Mouse (Mus musculus) testis, adult 2 months (tissue): ENCODE data around the gene Smpdl3b. TPM values are rescaled to one million over a fixed set of nuclear protein-coding genes. Genes with fewer than 3 reads are reported as not detected.

ENCODE experiments used
- H3K27ac ChIP-seq: fragments of 200-500 bp; 2 replicates; pipeline ENCODE4 v1.5.1; 2012; ENCODE audit warnings: low read depth, low read length; ENCODE audit not compliant: control insufficient read depth, insufficient read depth
- H3K27me3 ChIP-seq: fragments of 200-500 bp; 2 replicates; pipeline ENCODE4 v1.6.1; 2012; ENCODE audit warnings: mild to moderate bottlenecking, low read length, moderate library complexity; ENCODE audit not compliant: control insufficient read depth, insufficient read depth
- H3K36me3 ChIP-seq: fragments of 200-500 bp; 2 replicates; pipeline ENCODE4 v1.6.1; 2012; ENCODE audit warnings: mild to moderate bottlenecking, low read length; ENCODE audit not compliant: control insufficient read depth, insufficient read depth
- H3K4me1 ChIP-seq: fragments of 200-500 bp; 2 replicates; pipeline ENCODE4 v1.6.1; 2012; ENCODE audit warnings: low read length; ENCODE audit not compliant: control insufficient read depth, insufficient read depth
- H3K4me3 ChIP-seq: fragments of 200-500 bp; 2 replicates; pipeline ENCODE4 v1.5.1; 2012; ENCODE audit warnings: low read depth, mild to moderate bottlenecking, low read length, moderate library complexity, mixed read lengths; ENCODE audit not compliant: control insufficient read depth
- CTCF ChIP-seq: fragments of 200-500 bp; IDR thresholded peaks from 2 replicates; pipeline ENCODE4 v1.5.1; 2012; ENCODE audit warnings: low read depth, mild to moderate bottlenecking, inconsistent platforms, low read length, moderate library complexity; ENCODE audit not compliant: control insufficient read depth, insufficient read depth, insufficient replicate concordance
- POLR2A ChIP-seq: fragments of 200-500 bp; IDR thresholded peaks from 2 replicates; pipeline ENCODE4 v1.6.1; 2012; ENCODE audit warnings: low read depth, mild to moderate bottlenecking, inconsistent platforms, low read length, moderate library complexity; ENCODE audit not compliant: control insufficient read depth
- polyA plus RNA-seq: library from polyadenylated mRNA; depleted of rRNA; stranded (reverse); fragments of >200 nt; gene quantifications from 2 replicates; pipeline ENCODE4 v1.2.3, GENCODE M21; 2012; rRNA removed

Smpdl3b gene
- 2.8 and 3.7 TPM in 2 replicates for polyA plus RNA-seq

- H3K36me3 ChIP-seq: no peaks in the 10 kb centered on the region
- H3K4me3 ChIP-seq: peak within 1 kb of the TSS; percentile 78
- H3K4me1 ChIP-seq: peaks cover 2% of the 10 kb centered on the region
- H3K27me3 ChIP-seq: no peaks in the 10 kb centered on the region
- no peak within 1 kb of the TSS for H3K27ac ChIP-seq
- no peak for TF ChIP-seq POLR2A
- TF ChIP-seq CTCF: peak; percentile 54; the same call in 1 of the 2 replicates
Observed at GRCm38 (mm10) chr4:132756974-132757373, at the start of gene Smpdl3b. Gene Smpdl3b, minus strand, starts transcription at chr4:132757252.

- H3K4me1 ChIP-seq: peaks cover 2% of the 10 kb centered on the region; the same call in 1 of the 2 replicates
- H3K4me3 ChIP-seq: no peak overlapping the region
- no peak for TF ChIP-seq POLR2A
- no peak for TF ChIP-seq CTCF
- no peak overlapping the region for H3K27ac ChIP-seq
- no peaks in the 10 kb centered on the region for H3K36me3 ChIP-seq
- no peaks in the 10 kb centered on the region for H3K27me3 ChIP-seq
Observed at GRCm38 (mm10) chr4:132806620-132807191, 49.7 kb upstream of the Smpdl3b start.

- H3K36me3 ChIP-seq: no peaks in the 10 kb centered on the region
- no peak overlapping the region for H3K4me3 ChIP-seq
- H3K27me3 ChIP-seq: no peaks in the 10 kb centered on the region
- H3K27ac ChIP-seq: no peak overlapping the region
- TF ChIP-seq POLR2A: no peak
- no peak for TF ChIP-seq CTCF
- H3K4me1 ChIP-seq: peaks cover 2% of the 10 kb centered on the region; the same call in 1 of the 2 replicates
Observed at GRCm38 (mm10) chr4:132805599-132806197, 48.6 kb upstream of the Smpdl3b start.

GRCm38 (mm10) chr4:132805146-132805545 is 48.1 kb upstream of the Smpdl3b start:
- peaks cover 2% of the 10 kb centered on the region; the same call in 1 of the 2 replicates for H3K4me1 ChIP-seq
- H3K27ac ChIP-seq: no peak overlapping the region
- H3K27me3 ChIP-seq: no peaks in the 10 kb centered on the region
- H3K36me3 ChIP-seq: no peaks in the 10 kb centered on the region
- no peak overlapping the region for H3K4me3 ChIP-seq
- TF ChIP-seq CTCF: no peak
- no peak for TF ChIP-seq POLR2A

DNA sequence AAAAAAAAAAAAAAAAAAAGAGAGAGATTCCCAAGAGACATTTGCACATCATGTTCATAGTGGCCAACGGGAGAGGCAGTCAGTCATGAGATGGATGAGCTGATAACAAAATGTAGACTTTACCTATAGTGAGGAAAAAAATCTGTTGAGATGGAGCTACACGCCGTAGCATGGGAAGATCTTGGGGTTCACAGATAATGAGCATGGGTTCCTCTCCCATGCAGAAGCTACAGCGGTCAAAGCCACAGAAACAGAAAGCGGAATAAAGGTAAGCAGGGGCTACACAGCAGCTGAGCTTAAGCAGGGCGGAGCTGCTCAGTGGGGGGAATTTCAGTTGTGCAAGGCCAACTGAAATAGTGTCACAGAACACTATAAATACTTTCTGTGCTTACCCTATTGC is 47.3 kb upstream of the Smpdl3b start:
- Histone ChIP-seq H3K27ac (no peak overlapping the region), H3K27me3 (no peaks in the 10 kb centered on the region), H3K4me3 (no peak overlapping the region), H3K4me1 (peaks cover 2% of the 10 kb centered on the region; the same call in 1 of the 2 replicates), H3K36me3 (no peaks in the 10 kb centered on the region)
- TF ChIP-seq CTCF (no peak), POLR2A (no peak)

DNA sequence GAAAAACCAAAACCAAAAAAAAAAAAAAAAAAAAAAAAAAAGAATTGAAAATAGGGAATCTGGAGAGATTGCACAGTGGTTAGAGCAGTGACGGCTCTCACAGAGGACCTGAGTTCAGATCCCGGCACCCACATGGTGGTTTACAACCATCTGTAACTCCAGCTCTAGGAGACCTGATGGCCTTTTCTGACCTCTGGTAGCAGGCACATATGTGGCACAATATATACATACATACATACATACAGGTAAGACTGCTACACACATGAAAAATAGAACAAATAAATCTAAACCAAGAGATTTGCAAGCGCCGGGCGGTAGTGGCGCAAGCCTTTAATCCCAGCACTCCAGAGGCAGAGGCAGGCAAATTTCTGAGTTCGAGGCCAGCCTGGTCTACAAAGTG is 46.8 kb upstream of the Smpdl3b start:
- Histone ChIP-seq H3K4me3 (no peak overlapping the region), H3K27ac (no peak overlapping the region), H3K4me1 (peaks cover 2% of the 10 kb centered on the region; the same call in 1 of the 2 replicates), H3K27me3 (no peaks in the 10 kb centered on the region), H3K36me3 (no peaks in the 10 kb centered on the region)
- TF ChIP-seq CTCF (no peak), POLR2A (no peak)

- Histone ChIP-seq H3K27me3 (no peaks in the 10 kb centered on the region), H3K4me1 (peaks cover 2% of the 10 kb centered on the region; the same call in 1 of the 2 replicates), H3K4me3 (no peak overlapping the region), H3K36me3 (no peaks in the 10 kb centered on the region), H3K27ac (no peak overlapping the region)
- TF ChIP-seq POLR2A (no peak), CTCF (no peak)
Observed at GRCm38 (mm10) chr4:132803212-132803611, 46.2 kb upstream of the Smpdl3b start.
